Mouse (Mus musculus) gastrocnemius, adult 2 months (tissue): ENCODE data around the gene Ubfd1. TPM values are rescaled to one million over a fixed set of nuclear protein-coding genes. Genes with fewer than 3 reads are reported as not detected.

Experiments used
- DNase-seq: peaks from one replicate; pipeline ENCODE4 v3.0.0; 2022
- H3K27ac ChIP-seq: fragments of 200-600 bp; 2 replicates; pipeline ENCODE4 v1.8.1; 2022; ENCODE audit warnings: mild to moderate bottlenecking
- H3K4me3 ChIP-seq: fragments of 200-600 bp; 2 replicates; pipeline ENCODE4 v1.8.1; 2022; ENCODE audit warnings: mild to moderate bottlenecking, moderate library complexity
- CTCF ChIP-seq: fragments of 200-600 bp; IDR thresholded peaks from 2 replicates; pipeline ENCODE4 v1.8.1; 2022; ENCODE audit warnings: antibody characterized with exemption, mild to moderate bottlenecking, moderate library complexity
- intact Hi-C: fragments of 180-260 bp; cut with DNase I; formaldehyde crosslinking; loops from one replicate; pipeline ENCODE4 v1.15.1; 2025
- total RNA-seq, 2 experiments: library from RNA; stranded (reverse); gene quantifications; 2 replicates each; pipeline ENCODE4 v1.2.3; 2021

Gene Ubfd1
- total RNA-seq, 2 experiments from 2014 or later, result 23.2 to 25.5 TPM

- TF ChIP-seq CTCF, result no peak
- Histone ChIP-seq H3K27ac (peak overlapping the region; percentile 51), H3K4me3 (no peak overlapping the region)
- DNase-seq, result no peak
- intact Hi-C loops, result no loop called here
Observed at GRCm38 (mm10) chr7:122050834-122051233, 16.1 kb upstream of the Ubfd1 start.

GRCm38 (mm10) chr7:122056633-122057032 is 10.3 kb upstream of the Ubfd1 start:
- no peak for TF ChIP-seq CTCF
- DNase-seq, result no peak
- Histone ChIP-seq H3K4me3 (no peak overlapping the region), H3K27ac (no peak overlapping the region)
- intact Hi-C loops, result no loop called here

GRCm38 (mm10) chr7:122065656-122066055 is 1.3 kb upstream of the Ubfd1 start:
- no peak for DNase-seq
- Histone ChIP-seq H3K4me3 (peak overlapping the region; percentile 93), H3K27ac (peak overlapping the region; percentile 97)
- intact Hi-C loops, result loop anchor here (5.0 kb wide), 1 partner anchor 48 kb away; no protein-coding TSS in a partner anchor
- no peak for TF ChIP-seq CTCF

- no peak for DNase-seq
- Histone ChIP-seq H3K27ac (peak overlapping the region; percentile 97), H3K4me3 (peak overlapping the region; percentile 93)
- intact Hi-C loops, result loop anchor here (5.0 kb wide), 1 partner anchor 49 kb away; no protein-coding TSS in a partner anchor
- TF ChIP-seq CTCF, result no peak
Observed at GRCm38 (mm10) chr7:122066102-122066944, 652 bp upstream of the Ubfd1 start.

GRCm38 (mm10) chr7:122067517-122068381 is 774 bp downstream of the Ubfd1 start:
- no peak for DNase-seq
- peak overlapping the region; percentile 93 for H3K4me3 ChIP-seq
- H3K27ac ChIP-seq, result peak overlapping the region; percentile 97
- intact Hi-C loops, result loop anchor here (2.0 to 5.0 kb wide), 2 partner anchors 31 to 50 kb away; no protein-coding TSS in a partner anchor
- TF ChIP-seq CTCF, result peak; percentile 25; the same call in 1 of the 2 replicates

GRCm38 (mm10) chr7:122074374-122074773 is 7.4 kb downstream of the Ubfd1 start:
- Histone ChIP-seq H3K27ac (no peak overlapping the region), H3K4me3 (no peak overlapping the region)
- TF ChIP-seq CTCF, result no peak
- intact Hi-C loops, result no loop called here
- DNase-seq, result no peak

GRCm38 (mm10) chr7:122079798-122080554 is 13.0 kb downstream of the Ubfd1 start:
- Histone ChIP-seq H3K4me3 (no peak overlapping the region), H3K27ac (no peak overlapping the region)
- intact Hi-C loops, result no loop called here
- DNase-seq, result no peak
- no peak for TF ChIP-seq CTCF

GRCm38 (mm10) chr7:122081071-122081470 is 14.1 kb downstream of the Ubfd1 start:
- TF ChIP-seq CTCF, result no peak
- intact Hi-C loops, result no loop called here
- DNase-seq, result no peak
- no peak overlapping the region for H3K27ac ChIP-seq
- H3K4me3 ChIP-seq, result no peak overlapping the region

GRCm38 (mm10) chr7:122087195-122087982 is 20.4 kb downstream of the Ubfd1 start:
- no peak for TF ChIP-seq CTCF
- H3K27ac ChIP-seq, result no peak overlapping the region
- intact Hi-C loops, result no loop called here

GRCm38 (mm10) chr7:122094564-122095330 is 27.8 kb downstream of the Ubfd1 start:
- TF ChIP-seq CTCF, result no peak
- intact Hi-C loops, result loop anchor here (5.0 kb wide), 1 partner anchor 103 kb away; no protein-coding TSS in a partner anchor
- Histone ChIP-seq H3K4me3 (no peak overlapping the region), H3K27ac (0 out of 2 replicates have a peak overlapping the region, but pooled peaks have one; percentile 16)
- DNase-seq, result no peak

More at GRCm38 (mm10) chr7:122087195-122087982, 20.4 kb downstream of the Ubfd1 start:
- no peak for DNase-seq
- no peak overlapping the region for H3K4me3 ChIP-seq
